Mouse (Mus musculus) hindbrain, embryonic 11.5 days (tissue): ENCODE measurements around the gene Atp11a. TPM values are rescaled to one million over a fixed set of nuclear protein-coding genes. Genes with fewer than 3 reads are reported as not detected.

Experiments used
- ATAC-seq: fragments of 200-750 bp; cut with Nextera tagmentation; 2 replicates; pipeline ENCODE4 v1.8.0; 2017; ENCODE audit warnings: mild to moderate bottlenecking, moderate TSS enrichment, moderate library complexity; ENCODE audit not compliant: low FRiP score
- DNase-seq: peaks from one replicate; pipeline ENCODE4 v3.0.0-alpha.2; 2015; ENCODE audit warnings: low spot score
- H3K27ac ChIP-seq: fragments of 300-500 bp; sonication (generic); 2 replicates; pipeline ENCODE4 v1.5.1; 2014; ENCODE audit warnings: mild to moderate bottlenecking, low read depth, low read length
- H3K27me3 ChIP-seq: fragments of 300-500 bp; sonication (generic); 2 replicates; pipeline ENCODE4 v1.6.1; 2014; ENCODE audit warnings: mild to moderate bottlenecking, low read length, moderate library complexity, mixed read lengths; ENCODE audit not compliant: control insufficient read depth, insufficient read depth
- H3K36me3 ChIP-seq: fragments of 300-500 bp; sonication (generic); 2 replicates; pipeline ENCODE4 v1.6.1; 2014; ENCODE audit warnings: mild to moderate bottlenecking, low read length, moderate library complexity, mixed read lengths; ENCODE audit not compliant: control insufficient read depth, insufficient read depth
- H3K4me1 ChIP-seq: fragments of 300-500 bp; sonication (generic); replicated peaks from 2 replicates; pipeline ENCODE4 v1.6.1; 2014; ENCODE audit warnings: low read length, mixed read lengths; ENCODE audit not compliant: control insufficient read depth, insufficient read depth
- H3K4me2 ChIP-seq: fragments of 300-500 bp; sonication (generic); replicated peaks from 2 replicates; pipeline ENCODE4 v1.6.1; 2014; ENCODE audit warnings: mild to moderate bottlenecking, low read depth, low read length
- H3K4me3 ChIP-seq: fragments of 300-500 bp; sonication (generic); 2 replicates; pipeline ENCODE4 v1.5.1; 2014; ENCODE audit warnings: low read depth, low read length
- H3K9ac ChIP-seq: fragments of 300-500 bp; sonication (generic); 2 replicates; pipeline ENCODE4 v1.6.1; 2014; ENCODE audit warnings: low read depth, low read length
- H3K9me3 ChIP-seq: fragments of 300-500 bp; sonication (generic); 2 replicates; pipeline ENCODE4 v1.6.1; 2016; ENCODE audit warnings: low read length; ENCODE audit not compliant: control insufficient read depth
- WGBS: fragments of 180-500 bp; shearing (Covaris S2); extraction: QIAGEN DNeasy Blood & Tissue Kit; methylation state at CpG from one replicate; pipeline ENCODE4 v1.1.7; 2014; 5-methylcytosine and 5-hydroxymethylcytosine counted together
- polyA plus RNA-seq: library from polyadenylated mRNA; unstranded; fragments of >200 nt; fragmentation: Nextera tagmentation; extraction: Ambion mirVana; gene quantifications from 2 replicates; pipeline ENCODE4 v1.2.1, GENCODE M21; 2014

Gene Atp11a
- polyA plus RNA-seq, 1 experiment from 2014 or later: 12.0 TPM

GRCm38 (mm10) chr8:12775302-12775975 lies 18.6 kb downstream of the Atp11a start:
- Histone ChIP-seq H3K4me2 (no peak overlapping the region), H3K9me3 (no peaks in the 10 kb centered on the region), H3K27me3 (no peaks in the 10 kb centered on the region), H3K4me1 (no peaks in the 10 kb centered on the region), H3K9ac (no peak overlapping the region), H3K4me3 (no peak overlapping the region), H3K36me3 (no peaks in the 10 kb centered on the region), H3K27ac (no peak overlapping the region)
- ATAC-seq: no peak
- DNase-seq: no peak
- 90% methylated on average over 9 of the region's 9 CpGs for WGBS

- Histone ChIP-seq H3K9ac (no peak overlapping the region), H3K4me2 (no peak overlapping the region), H3K4me3 (no peak overlapping the region), H3K27me3 (no peaks in the 10 kb centered on the region), H3K27ac (no peak overlapping the region), H3K36me3 (no peaks in the 10 kb centered on the region), H3K4me1 (no peaks in the 10 kb centered on the region), H3K9me3 (no peaks in the 10 kb centered on the region)
- no peak for ATAC-seq
- no peak for DNase-seq
- 85% methylated on average over 10 of the region's 10 CpGs for WGBS
These were observed 19.4 kb downstream of the Atp11a start for GRCm38 (mm10) chr8:12776166-12776565.

- DNase-seq (no peak), ATAC-seq (no peak)
- Histone ChIP-seq H3K27ac (no peak overlapping the region), H3K36me3 (no peaks in the 10 kb centered on the region), H3K4me2 (no peak overlapping the region), H3K27me3 (no peaks in the 10 kb centered on the region), H3K9ac (no peak overlapping the region), H3K4me3 (no peak overlapping the region), H3K9me3 (no peaks in the 10 kb centered on the region), H3K4me1 (no peaks in the 10 kb centered on the region)
- 72% methylated on average over 5 of the region's 5 CpGs for WGBS
These were observed 20.4 kb downstream of the Atp11a start for GRCm38 (mm10) chr8:12777171-12777570.

GRCm38 (mm10) chr8:12779541-12779940 lies 22.7 kb downstream of the Atp11a start:
- WGBS: 89% methylated on average over 4 of the region's 4 CpGs
- Histone ChIP-seq H3K27ac (no peak overlapping the region), H3K4me1 (no peaks in the 10 kb centered on the region), H3K9ac (no peak overlapping the region), H3K36me3 (no peaks in the 10 kb centered on the region), H3K27me3 (no peaks in the 10 kb centered on the region), H3K4me2 (no peak overlapping the region), H3K4me3 (no peak overlapping the region), H3K9me3 (no peaks in the 10 kb centered on the region)
- ATAC-seq: no peak
- no peak for DNase-seq

- ATAC-seq: no peak
- Histone ChIP-seq H3K9me3 (no peaks in the 10 kb centered on the region), H3K27me3 (no peaks in the 10 kb centered on the region), H3K4me1 (no peaks in the 10 kb centered on the region), H3K4me3 (no peak overlapping the region), H3K36me3 (no peaks in the 10 kb centered on the region), H3K4me2 (no peak overlapping the region), H3K9ac (no peak overlapping the region), H3K27ac (no peak overlapping the region)
- 67% methylated on average over 8 of the region's 8 CpGs for WGBS
- no peak for DNase-seq
These were observed 28.7 kb downstream of the Atp11a start for GRCm38 (mm10) chr8:12785508-12785907.

GRCm38 (mm10) chr8:12786261-12786957 lies 29.6 kb downstream of the Atp11a start:
- Histone ChIP-seq H3K9me3 (no peaks in the 10 kb centered on the region), H3K27ac (no peak overlapping the region), H3K27me3 (no peaks in the 10 kb centered on the region), H3K4me1 (no peaks in the 10 kb centered on the region), H3K9ac (no peak overlapping the region), H3K4me3 (no peak overlapping the region), H3K4me2 (no peak overlapping the region), H3K36me3 (no peaks in the 10 kb centered on the region)
- DNase-seq (no peak), ATAC-seq (no peak)
- 84% methylated on average over 14 of the region's 14 CpGs for whole genome bisulfite sequencing

- H3K4me2 ChIP-seq: no peak overlapping the region
- no peak overlapping the region for H3K4me3 ChIP-seq
- H3K4me1 ChIP-seq: no peaks in the 10 kb centered on the region
- DNase-seq (no peak), ATAC-seq (no peak)
- no peak overlapping the region for H3K27ac ChIP-seq
- H3K27me3 ChIP-seq: no peaks in the 10 kb centered on the region
- H3K9ac ChIP-seq: no peak overlapping the region
- 76% methylated on average over 12 of the region's 12 CpGs for WGBS
- H3K36me3 ChIP-seq: no peaks in the 10 kb centered on the region
- no peaks in the 10 kb centered on the region for H3K9me3 ChIP-seq
These were observed 30.1 kb downstream of the Atp11a start for GRCm38 (mm10) chr8:12786958-12787301.

GRCm38 (mm10) chr8:12787427-12787826 lies 30.6 kb downstream of the Atp11a start:
- H3K9ac ChIP-seq: no peak overlapping the region
- H3K4me2 ChIP-seq: no peak overlapping the region
- H3K36me3 ChIP-seq: no peaks in the 10 kb centered on the region
- 60% methylated on average over 8 of the region's 8 CpGs for WGBS
- no peak for DNase-seq
- H3K27ac ChIP-seq: no peak overlapping the region
- H3K4me1 ChIP-seq: no peaks in the 10 kb centered on the region
- no peak overlapping the region for H3K4me3 ChIP-seq
- no peaks in the 10 kb centered on the region for H3K9me3 ChIP-seq
- no peak for ATAC-seq
- no peaks in the 10 kb centered on the region for H3K27me3 ChIP-seq

- H3K4me3 ChIP-seq: no peak overlapping the region
- no peaks in the 10 kb centered on the region for H3K4me1 ChIP-seq
- no peaks in the 10 kb centered on the region for H3K9me3 ChIP-seq
- no peaks in the 10 kb centered on the region for H3K27me3 ChIP-seq
- no peak overlapping the region for H3K4me2 ChIP-seq
- DNase-seq: no peak
- WGBS: 86% methylated on average over 9 of the region's 9 CpGs
- H3K9ac ChIP-seq: no peak overlapping the region
- no peak for ATAC-seq
- H3K27ac ChIP-seq: no peak overlapping the region
- no peaks in the 10 kb centered on the region for H3K36me3 ChIP-seq
These were observed 31.9 kb downstream of the Atp11a start for GRCm38 (mm10) chr8:12788695-12789094.
